Comparison of ENCODE assay signal across 12 mouse cellular contexts in genomic region chr13:95113763-95114162, GRCm38 (mm10).
DNase-seq lines count a peak whose midpoint lies in the region; ATAC-seq and TF ChIP-seq lines count a peak whose summit lies in the region.
"Had no signal": no experiment of that assay in that cellular context is flagged by ENCODE, and none has a peak within 500 bp of the region (broad histone marks: within the 10 kb centered on the region; RNA-seq: fewer than 3 reads in every experiment).

No protein-coding gene starts in this region.

- H3K4me2 ChIP-seq in liver, embryonic 12.5 days: no peak overlapping the region
- H3K4me2 ChIP-seq in intestine, embryonic 15.5 days (replicated peaks): no peak overlapping the region

- TF ChIP-seq CTCF in lung, adult 2 months (IDR thresholded peaks at IDR 0.05; ENCODE audit: insufficient read depth, low read length): no peak
- TF ChIP-seq CTCF in small intestine, adult 2 months (IDR thresholded peaks at IDR 0.05; ENCODE audit: extremely low read depth, insufficient read length, insufficient replicate concordance, low read depth, low read length): no peak

- H3K4me1 ChIP-seq in liver, embryonic 12.5 days: 0 out of 2 replicates have a peak, but pooled peaks cover 7% of the 10 kb centered on the region
- 0 out of 2 replicates have a peak, but pooled peaks cover 2% of the 10 kb centered on the region for H3K4me1 ChIP-seq in intestine, embryonic 15.5 days (replicated peaks)
- H3K4me1 ChIP-seq in lung, adult 2 months (ENCODE audit: control insufficient read depth, insufficient read depth, low read length): peaks cover 15% of the 10 kb centered on the region
- H3K4me1 ChIP-seq in small intestine, adult 2 months (ENCODE audit: control insufficient read depth, insufficient read depth, insufficient read length, low read length): peaks cover 14% of the 10 kb centered on the region; the same call in 1 of the 2 replicates

- 35% methylated on average over 5 of the region's 5 CpGs for WGBS in liver, embryonic 12.5 days (ENCODE audit: insufficient replicate concordance)
- 26% methylated on average over 5 of the region's 5 CpGs for WGBS in intestine, embryonic 15.5 days
- WGBS in lung, adult 2 months: 10% methylated on average over 5 of the region's 5 CpGs
- WGBS in small intestine, adult 2 months: 20% methylated on average over 5 of the region's 5 CpGs

- H3K27ac ChIP-seq in liver, embryonic 12.5 days: no peak overlapping the region
- H3K27ac ChIP-seq in intestine, embryonic 15.5 days: peak overlapping the region; percentile 37
- peak overlapping the region; percentile 44; the same call in 1 of the 2 replicates for H3K27ac ChIP-seq in small intestine, adult 2 months (ENCODE audit: insufficient read depth, low read depth, low read length)

- no peak; the same call in 1 of the 2 replicates for ATAC-seq in liver, embryonic 12.5 days
- peak; percentile 96 for ATAC-seq in intestine, embryonic 15.5 days
- ATAC-seq in CD4-positive, CD25-positive, alpha-beta regulatory T cell, adult 4 months: no peak
- ATAC-seq: midbrain, embryonic 16.5 days; Patski had no signal

- no peak for TF ChIP-seq POLR2A in lung, adult 2 months (IDR thresholded peaks at IDR 0.05; ENCODE audit: borderline replicate concordance, extremely low read depth, low read depth, low read length)
- no peak for TF ChIP-seq POLR2A in small intestine, adult 2 months (IDR thresholded peaks at IDR 0.05; ENCODE audit: low read depth, low read length)

- no peaks in the 10 kb centered on the region for H3K9me3 ChIP-seq in liver, embryonic 12.5 days (replicated peaks)
- no peaks in the 10 kb centered on the region for H3K9me3 ChIP-seq in intestine, embryonic 15.5 days

- peak; percentile 7 for DNase-seq in liver
- DNase-seq in lung, adult 2 months: peak; percentile 22
- DNase-seq in cerebellum, adult 11 months: no peak
- no peak for DNase-seq in thymus, postnatal 36 days
- DNase-seq: adrenal gland, postnatal 10 days; kidney, adult 8-10 months had no signal

- no peaks in the 10 kb centered on the region for H3K36me3 ChIP-seq in liver, embryonic 12.5 days
- H3K36me3 ChIP-seq in intestine, embryonic 15.5 days: no peaks in the 10 kb centered on the region
- no peaks in the 10 kb centered on the region for H3K36me3 ChIP-seq in small intestine, adult 2 months (ENCODE audit: control insufficient read depth, insufficient read depth, low read length)

- H3K27me3 ChIP-seq in liver, embryonic 12.5 days (replicated peaks): no peaks in the 10 kb centered on the region
- no peaks in the 10 kb centered on the region for H3K27me3 ChIP-seq in intestine, embryonic 15.5 days (replicated peaks)
- H3K27me3 ChIP-seq in small intestine, adult 2 months (ENCODE audit: control insufficient read depth, insufficient read depth, low read length): no peaks in the 10 kb centered on the region
- H3K27me3 ChIP-seq: Patski had no signal

- H3K4me3 ChIP-seq in liver, embryonic 12.5 days: no peak overlapping the region
- no peak overlapping the region for H3K4me3 ChIP-seq in intestine, embryonic 15.5 days (replicated peaks)
- no peak overlapping the region for H3K4me3 ChIP-seq in lung, adult 2 months (replicated peaks; ENCODE audit: extremely low read depth, low read depth, low read length)
- H3K4me3 ChIP-seq in small intestine, adult 2 months (ENCODE audit: low read depth, low read length): no peak overlapping the region

- no peak overlapping the region for H3K9ac ChIP-seq in liver, embryonic 12.5 days
- no peak overlapping the region for H3K9ac ChIP-seq in intestine, embryonic 15.5 days

Comparison
In these comparisons a context has a peak if more than half of its experiments do, and no peak if none do; other contexts are left out.
1. DNase-seq: peak in liver (single experiment) and lung, adult 2 months (single experiment); none in cerebellum, adult 11 months (single experiment) and thymus, postnatal 36 days (0 of 2).